Mouse (Mus musculus): Measurements from ENCODE around the gene Col5a1. TPM values are rescaled to one million over a fixed set of nuclear protein-coding genes. Genes with fewer than 3 reads are reported as not detected.

The Col5a1 gene
- polyA plus RNA-seq, 1 experiment from 2014 or later, result 78.1 TPM

DNA sequence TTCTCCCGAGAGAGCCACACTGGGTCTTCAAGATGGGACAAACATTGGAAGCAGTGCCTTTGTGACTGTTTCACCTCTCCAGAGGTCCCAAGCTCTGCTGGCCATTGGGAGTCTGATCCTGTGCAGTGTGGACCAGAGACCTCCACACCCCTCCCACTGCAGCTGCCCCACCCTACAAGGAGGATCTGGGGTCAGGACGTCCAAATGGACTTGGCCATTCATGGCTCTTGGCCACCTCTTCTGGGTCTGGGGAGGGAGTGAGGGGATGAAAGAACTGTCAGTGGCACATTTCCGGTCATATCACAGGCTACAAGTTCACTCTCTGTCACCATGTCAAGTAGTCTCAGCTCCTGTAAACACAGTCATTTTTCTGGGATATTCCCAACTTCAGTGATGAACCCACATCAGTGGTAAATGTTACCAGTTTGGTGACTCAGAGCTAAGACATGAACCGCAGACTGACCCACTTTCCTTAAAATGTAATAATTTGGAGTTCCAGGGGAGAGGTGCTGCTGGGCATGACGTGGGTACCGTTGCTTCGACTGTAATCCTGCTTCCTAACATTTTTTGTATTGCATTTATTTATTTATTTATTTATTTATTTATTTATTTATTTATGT, 5.8 kb downstream of the Col5a1 start:
- H3K4me1 ChIP-seq (ENCODE audit: control insufficient read depth, insufficient read depth, low read length), result peaks cover 17% of the 10 kb centered on the region
- H3K4me2 ChIP-seq (ENCODE audit: low read depth, low read length), result no peak overlapping the region
- no peaks in the 10 kb centered on the region for H3K36me3 ChIP-seq (ENCODE audit: control insufficient read depth, insufficient read depth, low read length)
- no peaks in the 10 kb centered on the region for H3K9me3 ChIP-seq (ENCODE audit: control insufficient read depth, low read length)
- H3K4me3 ChIP-seq (ENCODE audit: low read length), result no peak overlapping the region
- no peak for ATAC-seq
- WGBS, result 84% methylated on average over 7 of the region's 7 CpGs
- H3K27ac ChIP-seq (ENCODE audit: low read length), result no peak overlapping the region
- H3K27me3 ChIP-seq (replicated peaks; ENCODE audit: control insufficient read depth, insufficient read depth, low read length), result 0 out of 2 replicates have a peak, but pooled peaks cover under 1% of the 10 kb centered on the region
- no peak overlapping the region for H3K9ac ChIP-seq (ENCODE audit: low read depth, low read length)

GRCm38 (mm10) chr2:27893015-27893414, 6.8 kb downstream of the Col5a1 start:
- Histone ChIP-seq H3K9me3 (ENCODE audit: control insufficient read depth, low read length) (no peaks in the 10 kb centered on the region), H3K9ac (ENCODE audit: low read depth, low read length) (no peak overlapping the region), H3K36me3 (ENCODE audit: control insufficient read depth, insufficient read depth, low read length) (no peaks in the 10 kb centered on the region), H3K4me2 (ENCODE audit: low read depth, low read length) (no peak overlapping the region), H3K4me3 (ENCODE audit: low read length) (no peak overlapping the region), H3K4me1 (ENCODE audit: control insufficient read depth, insufficient read depth, low read length) (peaks cover 17% of the 10 kb centered on the region), H3K27me3 (replicated peaks; ENCODE audit: control insufficient read depth, insufficient read depth, low read length) (no peaks in the 10 kb centered on the region), H3K27ac (ENCODE audit: low read length) (no peak overlapping the region)
- 92% methylated on average over 12 of the region's 12 CpGs for WGBS
- ATAC-seq, result no peak

GRCm38 (mm10) chr2:27894986-27895385, 8.8 kb downstream of the Col5a1 start:
- 85% methylated on average over 5 of the region's 5 CpGs for WGBS
- Histone ChIP-seq H3K9me3 (ENCODE audit: control insufficient read depth, low read length) (no peaks in the 10 kb centered on the region), H3K9ac (ENCODE audit: low read depth, low read length) (no peak overlapping the region), H3K27ac (ENCODE audit: low read length) (no peak overlapping the region), H3K4me3 (ENCODE audit: low read length) (no peak overlapping the region), H3K36me3 (ENCODE audit: control insufficient read depth, insufficient read depth, low read length) (no peaks in the 10 kb centered on the region), H3K27me3 (replicated peaks; ENCODE audit: control insufficient read depth, insufficient read depth, low read length) (no peaks in the 10 kb centered on the region), H3K4me1 (ENCODE audit: control insufficient read depth, insufficient read depth, low read length) (peaks cover 18% of the 10 kb centered on the region), H3K4me2 (ENCODE audit: low read depth, low read length) (no peak overlapping the region)
- ATAC-seq, result no peak

DNA sequence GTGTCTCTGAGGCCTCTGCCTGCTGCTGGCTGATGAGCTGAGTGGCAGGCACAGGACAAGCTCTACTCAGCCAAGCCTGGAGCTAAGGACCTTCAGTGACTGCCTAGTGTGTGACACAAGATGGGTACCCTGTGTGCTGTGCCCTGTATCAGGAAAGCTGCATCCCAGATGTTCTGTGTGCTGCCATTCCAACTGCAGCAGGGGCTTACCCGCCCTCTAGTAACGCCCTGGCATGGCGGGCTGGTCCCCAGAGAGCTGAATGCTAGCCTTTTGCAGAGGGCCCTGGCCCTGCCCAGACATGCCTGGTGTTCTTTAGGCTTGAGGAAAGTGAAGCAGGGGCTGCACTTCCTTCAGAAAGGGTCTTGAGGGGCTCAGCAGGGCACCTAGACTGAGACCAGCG, 9.4 kb downstream of the Col5a1 start:
- no peak overlapping the region for H3K4me2 ChIP-seq (ENCODE audit: low read depth, low read length)
- no peak for ATAC-seq
- H3K9ac ChIP-seq (ENCODE audit: low read depth, low read length), result no peak overlapping the region
- no peak overlapping the region for H3K4me3 ChIP-seq (ENCODE audit: low read length)
- no peak overlapping the region for H3K27ac ChIP-seq (ENCODE audit: low read length)
- no peaks in the 10 kb centered on the region for H3K36me3 ChIP-seq (ENCODE audit: control insufficient read depth, insufficient read depth, low read length)
- H3K9me3 ChIP-seq (ENCODE audit: control insufficient read depth, low read length), result no peaks in the 10 kb centered on the region
- 86% methylated on average over 4 of the region's 4 CpGs for WGBS
- peaks cover 15% of the 10 kb centered on the region for H3K4me1 ChIP-seq (ENCODE audit: control insufficient read depth, insufficient read depth, low read length)
- H3K27me3 ChIP-seq (replicated peaks; ENCODE audit: control insufficient read depth, insufficient read depth, low read length), result no peaks in the 10 kb centered on the region

DNA sequence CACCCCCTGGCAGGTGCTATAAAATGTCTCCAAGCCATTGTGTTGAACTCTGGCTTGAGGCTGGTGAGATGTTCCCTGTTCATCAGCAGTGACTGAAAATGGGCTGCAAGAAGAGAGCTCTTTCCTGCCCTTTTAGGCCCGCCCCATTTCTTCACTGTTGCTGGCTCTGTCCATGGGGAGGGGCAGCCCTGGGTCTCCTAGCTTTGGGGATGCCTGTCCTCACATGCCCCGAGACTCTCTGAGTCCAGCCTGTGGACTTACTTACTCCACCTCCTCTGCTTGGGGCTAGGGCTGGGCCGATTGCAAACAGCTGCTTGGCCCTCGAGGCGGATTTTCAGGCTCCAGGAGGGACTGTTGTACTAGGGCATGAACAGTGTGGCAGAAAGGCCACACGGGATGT, 10.9 kb downstream of the Col5a1 start:
- Histone ChIP-seq H3K9me3 (ENCODE audit: control insufficient read depth, low read length) (no peaks in the 10 kb centered on the region), H3K36me3 (ENCODE audit: control insufficient read depth, insufficient read depth, low read length) (no peaks in the 10 kb centered on the region), H3K27me3 (replicated peaks; ENCODE audit: control insufficient read depth, insufficient read depth, low read length) (no peaks in the 10 kb centered on the region), H3K4me3 (ENCODE audit: low read length) (no peak overlapping the region), H3K27ac (ENCODE audit: low read length) (no peak overlapping the region), H3K4me1 (ENCODE audit: control insufficient read depth, insufficient read depth, low read length) (peaks cover 19% of the 10 kb centered on the region), H3K4me2 (ENCODE audit: low read depth, low read length) (no peak overlapping the region), H3K9ac (ENCODE audit: low read depth, low read length) (no peak overlapping the region)
- WGBS, result 55% methylated on average over 6 of the region's 6 CpGs
- ATAC-seq, result no peak

GRCm38 (mm10) chr2:27899894-27900293, 13.7 kb downstream of the Col5a1 start:
- peaks cover 19% of the 10 kb centered on the region for H3K4me1 ChIP-seq (ENCODE audit: control insufficient read depth, insufficient read depth, low read length)
- no peak for ATAC-seq
- no peaks in the 10 kb centered on the region for H3K9me3 ChIP-seq (ENCODE audit: control insufficient read depth, low read length)
- H3K4me3 ChIP-seq (ENCODE audit: low read length), result no peak overlapping the region
- H3K27me3 ChIP-seq (replicated peaks; ENCODE audit: control insufficient read depth, insufficient read depth, low read length), result no peaks in the 10 kb centered on the region
- H3K4me2 ChIP-seq (ENCODE audit: low read depth, low read length), result no peak overlapping the region
- no peaks in the 10 kb centered on the region for H3K36me3 ChIP-seq (ENCODE audit: control insufficient read depth, insufficient read depth, low read length)
- H3K9ac ChIP-seq (ENCODE audit: low read depth, low read length), result no peak overlapping the region
- 59% methylated on average over 3 of the region's 3 CpGs for WGBS
- H3K27ac ChIP-seq (ENCODE audit: low read length), result no peak overlapping the region

DNA sequence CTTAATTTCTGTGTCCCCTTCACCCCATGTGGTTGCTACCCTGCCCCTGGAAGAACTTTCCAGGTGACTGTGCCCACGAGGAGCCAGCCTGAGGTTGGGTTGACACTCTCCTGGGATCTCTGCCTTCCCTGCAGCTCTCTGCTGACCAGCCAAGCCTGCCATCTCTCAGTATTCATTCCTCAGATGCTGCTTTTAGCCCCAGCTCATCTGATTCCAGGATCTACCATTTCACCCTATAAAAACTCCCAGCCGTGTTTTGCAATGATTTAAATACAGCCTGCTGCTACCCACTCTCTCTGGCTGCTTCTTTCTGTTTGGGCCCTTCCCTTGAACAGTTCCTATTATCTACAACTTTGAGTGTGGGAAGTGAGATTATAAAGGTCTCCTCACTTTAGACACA, 14.9 kb downstream of the Col5a1 start:
- WGBS, result 40% methylated on average over 2 of the region's 2 CpGs
- H3K36me3 ChIP-seq (ENCODE audit: control insufficient read depth, insufficient read depth, low read length), result no peaks in the 10 kb centered on the region
- no peak overlapping the region for H3K9ac ChIP-seq (ENCODE audit: low read depth, low read length)
- ATAC-seq, result no peak
- peak overlapping the region; percentile 14; the same call in 1 of the 2 replicates for H3K27ac ChIP-seq (ENCODE audit: low read length)
- H3K4me2 ChIP-seq (ENCODE audit: low read depth, low read length), result no peak overlapping the region
- peaks cover 15% of the 10 kb centered on the region for H3K4me1 ChIP-seq (ENCODE audit: control insufficient read depth, insufficient read depth, low read length)
- no peaks in the 10 kb centered on the region for H3K9me3 ChIP-seq (ENCODE audit: control insufficient read depth, low read length)
- no peaks in the 10 kb centered on the region for H3K27me3 ChIP-seq (replicated peaks; ENCODE audit: control insufficient read depth, insufficient read depth, low read length)
- no peak overlapping the region for H3K4me3 ChIP-seq (ENCODE audit: low read length)

DNA sequence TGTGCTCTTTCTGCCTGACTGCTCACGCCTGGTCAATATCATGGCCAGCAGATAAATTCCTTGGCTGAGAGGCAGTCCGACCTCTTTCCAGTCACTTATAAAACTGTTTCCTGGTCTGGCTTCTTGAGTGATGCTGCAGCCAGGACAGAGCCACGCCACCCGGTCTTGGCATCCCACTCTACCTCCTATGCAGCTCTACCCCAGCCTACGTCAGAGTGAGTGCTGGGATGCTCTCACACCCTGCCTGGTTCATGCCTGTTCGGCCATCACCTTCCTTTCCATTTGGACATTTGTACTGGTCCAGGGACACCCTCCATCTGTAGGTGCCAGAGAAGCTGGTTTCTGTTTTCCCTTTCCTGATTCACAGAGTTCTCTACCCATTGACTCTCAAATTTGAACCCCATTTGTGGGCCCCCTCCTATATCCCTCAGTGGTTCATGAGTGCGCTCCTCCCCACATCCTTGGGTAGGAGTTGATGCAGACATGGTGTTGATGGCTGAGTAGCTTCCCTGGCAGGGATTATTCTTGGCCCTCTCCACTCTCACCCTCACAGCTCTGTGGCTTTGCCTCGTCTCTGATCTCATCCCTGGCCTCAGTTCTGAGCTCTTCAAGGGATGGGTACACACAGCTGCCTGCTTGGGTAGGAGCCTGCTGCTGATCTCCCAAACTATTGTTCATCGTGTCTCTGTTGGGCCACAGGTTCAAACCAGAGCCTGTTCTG, 15.5 kb downstream of the Col5a1 start:
- no peak overlapping the region for H3K4me3 ChIP-seq (ENCODE audit: low read length)
- no peaks in the 10 kb centered on the region for H3K9me3 ChIP-seq (ENCODE audit: control insufficient read depth, low read length)
- no peak overlapping the region for H3K4me2 ChIP-seq (ENCODE audit: low read depth, low read length)
- no peak overlapping the region for H3K9ac ChIP-seq (ENCODE audit: low read depth, low read length)
- no peaks in the 10 kb centered on the region for H3K36me3 ChIP-seq (ENCODE audit: control insufficient read depth, insufficient read depth, low read length)
- peak overlapping the region; percentile 14; the same call in 1 of the 2 replicates for H3K27ac ChIP-seq (ENCODE audit: low read length)
- peaks cover 15% of the 10 kb centered on the region for H3K4me1 ChIP-seq (ENCODE audit: control insufficient read depth, insufficient read depth, low read length)
- WGBS, result 62% methylated on average over 9 of the region's 9 CpGs
- H3K27me3 ChIP-seq (replicated peaks; ENCODE audit: control insufficient read depth, insufficient read depth, low read length), result no peaks in the 10 kb centered on the region
- no peak for ATAC-seq

DNA sequence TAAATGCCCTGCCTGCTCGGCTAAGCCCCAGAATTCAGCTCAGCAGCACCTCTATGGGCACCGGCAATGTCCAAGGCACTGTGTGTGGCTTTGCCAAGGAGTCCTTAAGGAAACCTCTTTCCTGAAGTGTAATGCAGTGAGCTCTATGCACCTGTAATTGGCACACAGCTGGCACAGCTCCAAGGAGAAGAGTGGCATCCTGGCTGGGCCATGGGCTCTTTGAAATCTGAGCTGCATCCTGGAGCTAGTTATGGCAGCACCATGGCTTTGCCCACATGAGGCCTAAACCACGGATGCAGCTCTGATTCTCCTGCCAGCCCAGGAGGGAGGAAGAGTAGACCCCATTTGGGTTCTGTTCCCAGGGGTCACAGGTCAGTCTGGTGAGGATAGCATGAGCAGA, 16.1 kb downstream of the Col5a1 start:
- Histone ChIP-seq H3K27me3 (replicated peaks; ENCODE audit: control insufficient read depth, insufficient read depth, low read length) (no peaks in the 10 kb centered on the region), H3K4me2 (ENCODE audit: low read depth, low read length) (no peak overlapping the region), H3K9me3 (ENCODE audit: control insufficient read depth, low read length) (no peaks in the 10 kb centered on the region), H3K4me3 (ENCODE audit: low read length) (no peak overlapping the region), H3K36me3 (ENCODE audit: control insufficient read depth, insufficient read depth, low read length) (no peaks in the 10 kb centered on the region), H3K27ac (ENCODE audit: low read length) (no peak overlapping the region), H3K4me1 (ENCODE audit: control insufficient read depth, insufficient read depth, low read length) (peaks cover 15% of the 10 kb centered on the region), H3K9ac (ENCODE audit: low read depth, low read length) (no peak overlapping the region)
- no peak for ATAC-seq
- 82% methylated on average over 3 of the region's 3 CpGs for WGBS

Measured in intestine, embryonic 16.5 days (tissue).